Mouse (Mus musculus): ENCODE measurements around the gene Acad9. TPM values are rescaled to one million over a fixed set of nuclear protein-coding genes. Genes with fewer than 3 reads are reported as not detected.

Gene Acad9
- total RNA-seq (2014; rRNA removed) (30.9 and 50.4 TPM in 2 replicates), polyA plus RNA-seq (2015; fragmentation: Nextera tagmentation; extraction: Ambion mirVana) (65.6 and 69.1 TPM in 2 replicates)

- no peaks in the 10 kb centered on the region for H3K4me1 ChIP-seq (ENCODE audit: insufficient read depth, low read length)
- H3K4me2 ChIP-seq (ENCODE audit: low read depth, low read length, poor library complexity, severe bottlenecking) = peak within 1 kb of the TSS; percentile 59
- peak within 1 kb of the TSS; percentile 71 for H3K9ac ChIP-seq (replicated peaks; ENCODE audit: low read length, poor library complexity, severe bottlenecking)
- peak within 1 kb of the TSS; percentile 62 for H3K27ac ChIP-seq (ENCODE audit: low read depth, low read length)
- no peaks in the 10 kb centered on the region for H3K36me3 ChIP-seq (ENCODE audit: insufficient read depth, low read length)
- DNase-seq (ENCODE audit: low spot score) = peak; percentile 98
- H3K4me3 ChIP-seq (ENCODE audit: low read depth, low read length) = peak within 1 kb of the TSS; percentile 92
- ATAC-seq (ENCODE audit: low FRiP score) = peak; percentile 98
- no peak for TF ChIP-seq CTCF (IDR thresholded peaks at IDR 0.05)
- WGBS = under 1% methylated on average over 49 of the region's 49 CpGs
- no peaks in the 10 kb centered on the region for H3K9me3 ChIP-seq (ENCODE audit: low read length)
- peaks cover 5% of the 10 kb centered on the region; the same call in 1 of the 2 replicates for H3K27me3 ChIP-seq (ENCODE audit: insufficient read depth, low read length)
Measured at GRCm38 (mm10) chr3:36065843-36066651, at the start of gene Acad9. Gene Acad9 (plus strand): TSS chr3:36065979.

GRCm38 (mm10) chr3:36025732-36026131, 40.0 kb upstream of the Acad9 start:
- DNase-seq (ENCODE audit: low spot score) (no peak), ATAC-seq (ENCODE audit: low FRiP score) (no peak)
- Histone ChIP-seq H3K9ac (replicated peaks; ENCODE audit: low read length, poor library complexity, severe bottlenecking) (no peak overlapping the region), H3K4me1 (ENCODE audit: insufficient read depth, low read length) (no peaks in the 10 kb centered on the region), H3K4me3 (ENCODE audit: low read depth, low read length) (no peak overlapping the region), H3K27ac (ENCODE audit: low read depth, low read length) (no peak overlapping the region), H3K9me3 (ENCODE audit: low read length) (no peaks in the 10 kb centered on the region), H3K27me3 (ENCODE audit: insufficient read depth, low read length) (no peaks in the 10 kb centered on the region), H3K36me3 (ENCODE audit: insufficient read depth, low read length) (no peaks in the 10 kb centered on the region), H3K4me2 (ENCODE audit: low read depth, low read length, poor library complexity, severe bottlenecking) (no peak overlapping the region)
- no peak for TF ChIP-seq CTCF (IDR thresholded peaks at IDR 0.05)
- 79% methylated on average over 6 of the region's 6 CpGs for WGBS

- no peaks in the 10 kb centered on the region for H3K27me3 ChIP-seq (ENCODE audit: insufficient read depth, low read length)
- WGBS = 94% methylated on average over 4 of the region's 4 CpGs
- no peak for DNase-seq (ENCODE audit: low spot score)
- H3K9me3 ChIP-seq (ENCODE audit: low read length) = no peaks in the 10 kb centered on the region
- no peaks in the 10 kb centered on the region for H3K36me3 ChIP-seq (ENCODE audit: insufficient read depth, low read length)
- H3K4me1 ChIP-seq (ENCODE audit: insufficient read depth, low read length) = no peaks in the 10 kb centered on the region
- H3K9ac ChIP-seq (replicated peaks; ENCODE audit: low read length, poor library complexity, severe bottlenecking) = no peak overlapping the region
- no peak overlapping the region for H3K27ac ChIP-seq (ENCODE audit: low read depth, low read length)
- TF ChIP-seq CTCF (IDR thresholded peaks at IDR 0.05) = no peak
- ATAC-seq (ENCODE audit: low FRiP score) = no peak
- H3K4me2 ChIP-seq (ENCODE audit: low read depth, low read length, poor library complexity, severe bottlenecking) = no peak overlapping the region
- H3K4me3 ChIP-seq (ENCODE audit: low read depth, low read length) = no peak overlapping the region
Measured at GRCm38 (mm10) chr3:36029993-36030392, 35.8 kb upstream of the Acad9 start.

GRCm38 (mm10) chr3:36031740-36032510, 33.9 kb upstream of the Acad9 start:
- Histone ChIP-seq H3K27me3 (ENCODE audit: insufficient read depth, low read length) (no peaks in the 10 kb centered on the region), H3K9me3 (ENCODE audit: low read length) (no peaks in the 10 kb centered on the region), H3K27ac (ENCODE audit: low read depth, low read length) (no peak overlapping the region), H3K36me3 (ENCODE audit: insufficient read depth, low read length) (no peaks in the 10 kb centered on the region), H3K9ac (replicated peaks; ENCODE audit: low read length, poor library complexity, severe bottlenecking) (no peak overlapping the region), H3K4me3 (ENCODE audit: low read depth, low read length) (no peak overlapping the region), H3K4me2 (ENCODE audit: low read depth, low read length, poor library complexity, severe bottlenecking) (no peak overlapping the region), H3K4me1 (ENCODE audit: insufficient read depth, low read length) (no peaks in the 10 kb centered on the region)
- WGBS = 70% methylated on average over 6 of the region's 6 CpGs
- DNase-seq (ENCODE audit: low spot score) (peak; percentile 61), ATAC-seq (ENCODE audit: low FRiP score) (no peak; the same call in 1 of the 2 replicates)
- no peak for TF ChIP-seq CTCF (IDR thresholded peaks at IDR 0.05)

- H3K4me2 ChIP-seq (ENCODE audit: low read depth, low read length, poor library complexity, severe bottlenecking) = no peak overlapping the region
- no peaks in the 10 kb centered on the region for H3K36me3 ChIP-seq (ENCODE audit: insufficient read depth, low read length)
- no peak overlapping the region for H3K4me3 ChIP-seq (ENCODE audit: low read depth, low read length)
- no peak overlapping the region for H3K27ac ChIP-seq (ENCODE audit: low read depth, low read length)
- ATAC-seq (ENCODE audit: low FRiP score) = no peak
- no peak overlapping the region for H3K9ac ChIP-seq (replicated peaks; ENCODE audit: low read length, poor library complexity, severe bottlenecking)
- H3K4me1 ChIP-seq (ENCODE audit: insufficient read depth, low read length) = no peaks in the 10 kb centered on the region
- H3K9me3 ChIP-seq (ENCODE audit: low read length) = no peaks in the 10 kb centered on the region
- no peaks in the 10 kb centered on the region for H3K27me3 ChIP-seq (ENCODE audit: insufficient read depth, low read length)
- DNase-seq (ENCODE audit: low spot score) = no peak
- TF ChIP-seq CTCF (IDR thresholded peaks at IDR 0.05) = no peak
Measured at GRCm38 (mm10) chr3:36044520-36044919, 21.3 kb upstream of the Acad9 start.

- ATAC-seq (ENCODE audit: low FRiP score) (no peak), DNase-seq (ENCODE audit: low spot score) (no peak)
- Histone ChIP-seq H3K27ac (ENCODE audit: low read depth, low read length) (no peak overlapping the region), H3K4me3 (ENCODE audit: low read depth, low read length) (no peak overlapping the region), H3K9me3 (ENCODE audit: low read length) (no peaks in the 10 kb centered on the region), H3K4me1 (ENCODE audit: insufficient read depth, low read length) (no peaks in the 10 kb centered on the region), H3K27me3 (ENCODE audit: insufficient read depth, low read length) (no peaks in the 10 kb centered on the region), H3K9ac (replicated peaks; ENCODE audit: low read length, poor library complexity, severe bottlenecking) (no peak overlapping the region), H3K4me2 (ENCODE audit: low read depth, low read length, poor library complexity, severe bottlenecking) (no peak overlapping the region), H3K36me3 (ENCODE audit: insufficient read depth, low read length) (no peaks in the 10 kb centered on the region)
- no peak for TF ChIP-seq CTCF (IDR thresholded peaks at IDR 0.05)
- 84% methylated on average over 4 of the region's 4 CpGs for WGBS
Measured at GRCm38 (mm10) chr3:36045086-36045485, 20.7 kb upstream of the Acad9 start.

Measured in midbrain, postnatal 0 days (tissue).